Mouse (Mus musculus): Measurements from ENCODE around the gene Ccdc134.

- TF ChIP-seq CTCF (IDR thresholded peaks at IDR 0.05; ENCODE audit: borderline replicate concordance, insufficient read depth, low read depth, low read length) (no peak), POLR2A (IDR thresholded peaks at IDR 0.05; ENCODE audit: borderline replicate concordance, insufficient read depth, low read length) (no peak)
These were observed 59.7 kb downstream of the Ccdc134 start for GRCm38 (mm10) chr15:82187401-82187800.
